Mouse (Mus musculus) neural tube, embryonic 13.5 days (tissue): Measurements from ENCODE around the gene Sepsecs. TPM values are rescaled to one million over a fixed set of nuclear protein-coding genes. Genes with fewer than 3 reads are reported as not detected.

Experiments
- polyA plus RNA-seq: library from polyadenylated mRNA; unstranded; fragments of >200 nt; fragmentation: Nextera tagmentation; extraction: Ambion mirVana; gene quantifications from 2 replicates; pipeline ENCODE4 v1.2.1, GENCODE M21; 2015

Sepsecs gene
- polyA plus RNA-seq, 1 experiment from 2014 or later = 6.3 TPM

Other genes with a start within 250 kb of the Sepsecs start
- gene Ccdc149, start 198.2 kb downstream of the Sepsecs start, polyA plus RNA-seq = 7.5 and 7.8 TPM in 2 replicates
- gene Lgi2, start 103.2 kb downstream of the Sepsecs start, polyA plus RNA-seq = 3.1 and 3.4 TPM in 2 replicates
- 7.5 and 7.8 TPM in 2 replicates for gene Pi4k2b, start 71.9 kb upstream of the Sepsecs start, polyA plus RNA-seq
- gene Zcchc4, start 105.7 kb upstream of the Sepsecs start, polyA plus RNA-seq = 10.9 and 11.4 TPM in 2 replicates
- 112 and 128 TPM in 2 replicates for gene Anapc4, start 164.3 kb upstream of the Sepsecs start, polyA plus RNA-seq